Mouse (Mus musculus): ENCODE measurements around the gene Prkcd. TPM values are rescaled to one million over a fixed set of nuclear protein-coding genes. Genes with fewer than 3 reads are reported as not detected.

The Prkcd gene
- polyA plus RNA-seq, 1 experiment from 2014 or later: 62.8 TPM

GRCm38 (mm10) chr14:30559321-30559850 lies 66.6 kb downstream of the Prkcd start:
- DNase-seq (ENCODE audit: low spot score): no peak
- Histone ChIP-seq H3K4me3 (ENCODE audit: low read depth, low read length) (no peak overlapping the region), H3K27me3 (ENCODE audit: control insufficient read depth, insufficient read depth, low read length) (no peaks in the 10 kb centered on the region), H3K4me2 (replicated peaks; ENCODE audit: low read depth) (no peak overlapping the region), H3K36me3 (ENCODE audit: control insufficient read depth, insufficient read depth, low read length) (peaks cover 18% of the 10 kb centered on the region), H3K9me3 (ENCODE audit: control insufficient read depth, low read length) (no peaks in the 10 kb centered on the region), H3K27ac (replicated peaks) (no peak overlapping the region), H3K4me1 (replicated peaks; ENCODE audit: control insufficient read depth, insufficient read depth) (0 out of 2 replicates have a peak, but pooled peaks cover 2% of the 10 kb centered on the region), H3K9ac (ENCODE audit: low read length) (no peak overlapping the region)
- no peak for TF ChIP-seq EP300 (optimal IDR thresholded peaks at IDR 0.05)
- TF ChIP-seq CTCF (IDR thresholded peaks at IDR 0.05; ENCODE audit: low read depth): no peak
- no peak for ATAC-seq (ENCODE audit: low FRiP score, low TSS enrichment)
- WGBS: 79% methylated on average over 17 of the region's 17 CpGs

- WGBS: 47% methylated on average over 9 of the region's 9 CpGs
- ATAC-seq (ENCODE audit: low FRiP score, low TSS enrichment) (no peak), DNase-seq (ENCODE audit: low spot score) (no peak)
- H3K4me2 ChIP-seq (replicated peaks; ENCODE audit: low read depth): no peak overlapping the region
- TF ChIP-seq EP300 (optimal IDR thresholded peaks at IDR 0.05): no peak
- peaks cover 18% of the 10 kb centered on the region for H3K36me3 ChIP-seq (ENCODE audit: control insufficient read depth, insufficient read depth, low read length)
- H3K27me3 ChIP-seq (ENCODE audit: control insufficient read depth, insufficient read depth, low read length): no peaks in the 10 kb centered on the region
- H3K4me3 ChIP-seq (ENCODE audit: low read depth, low read length): no peak overlapping the region
- H3K4me1 ChIP-seq (replicated peaks; ENCODE audit: control insufficient read depth, insufficient read depth): 0 out of 2 replicates have a peak, but pooled peaks cover 2% of the 10 kb centered on the region
- no peak overlapping the region for H3K9ac ChIP-seq (ENCODE audit: low read length)
- H3K9me3 ChIP-seq (ENCODE audit: control insufficient read depth, low read length): no peaks in the 10 kb centered on the region
- 0 out of 2 replicates have a peak overlapping the region, but pooled peaks have one; percentile 63 for H3K27ac ChIP-seq (replicated peaks)
These were observed 68.3 kb downstream of the Prkcd start for GRCm38 (mm10) chr14:30557730-30558129.

- Histone ChIP-seq H3K4me3 (ENCODE audit: low read depth, low read length) (no peak overlapping the region), H3K36me3 (ENCODE audit: control insufficient read depth, insufficient read depth, low read length) (peaks cover 18% of the 10 kb centered on the region), H3K4me1 (replicated peaks; ENCODE audit: control insufficient read depth, insufficient read depth) (0 out of 2 replicates have a peak, but pooled peaks cover 2% of the 10 kb centered on the region), H3K4me2 (replicated peaks; ENCODE audit: low read depth) (no peak overlapping the region), H3K27ac (replicated peaks) (no peak overlapping the region), H3K27me3 (ENCODE audit: control insufficient read depth, insufficient read depth, low read length) (no peaks in the 10 kb centered on the region), H3K9ac (ENCODE audit: low read length) (no peak overlapping the region), H3K9me3 (ENCODE audit: control insufficient read depth, low read length) (no peaks in the 10 kb centered on the region)
- DNase-seq (ENCODE audit: low spot score) (no peak), ATAC-seq (ENCODE audit: low FRiP score, low TSS enrichment) (no peak)
- 71% methylated on average over 2 of the region's 2 CpGs for WGBS
- TF ChIP-seq CTCF (IDR thresholded peaks at IDR 0.05; ENCODE audit: low read depth) (no peak), EP300 (optimal IDR thresholded peaks at IDR 0.05) (no peak)
These were observed 69.4 kb downstream of the Prkcd start for GRCm38 (mm10) chr14:30556651-30557050.

- DNase-seq (ENCODE audit: low spot score): no peak
- Histone ChIP-seq H3K4me1 (replicated peaks; ENCODE audit: control insufficient read depth, insufficient read depth) (peaks cover 2% of the 10 kb centered on the region; the same call in 1 of the 2 replicates), H3K9ac (ENCODE audit: low read length) (no peak overlapping the region), H3K4me2 (replicated peaks; ENCODE audit: low read depth) (no peak overlapping the region), H3K27ac (replicated peaks) (no peak overlapping the region), H3K9me3 (ENCODE audit: control insufficient read depth, low read length) (no peaks in the 10 kb centered on the region), H3K36me3 (ENCODE audit: control insufficient read depth, insufficient read depth, low read length) (no peaks in the 10 kb centered on the region), H3K4me3 (ENCODE audit: low read depth, low read length) (no peak overlapping the region), H3K27me3 (ENCODE audit: control insufficient read depth, insufficient read depth, low read length) (no peaks in the 10 kb centered on the region)
- no peak for ATAC-seq (ENCODE audit: low FRiP score, low TSS enrichment)
- TF ChIP-seq EP300 (optimal IDR thresholded peaks at IDR 0.05) (no peak), CTCF (IDR thresholded peaks at IDR 0.05; ENCODE audit: low read depth) (no peak)
- 79% methylated on average over 4 of the region's 4 CpGs for WGBS
These were observed 72.8 kb downstream of the Prkcd start for GRCm38 (mm10) chr14:30553185-30553584.

GRCm38 (mm10) chr14:30551981-30552380 lies 74.0 kb downstream of the Prkcd start:
- DNase-seq (ENCODE audit: low spot score) (no peak), ATAC-seq (ENCODE audit: low FRiP score, low TSS enrichment) (no peak)
- TF ChIP-seq CTCF (IDR thresholded peaks at IDR 0.05; ENCODE audit: low read depth) (no peak), EP300 (optimal IDR thresholded peaks at IDR 0.05) (no peak)
- Histone ChIP-seq H3K36me3 (ENCODE audit: control insufficient read depth, insufficient read depth, low read length) (no peaks in the 10 kb centered on the region), H3K27me3 (ENCODE audit: control insufficient read depth, insufficient read depth, low read length) (no peaks in the 10 kb centered on the region), H3K4me3 (ENCODE audit: low read depth, low read length) (no peak overlapping the region), H3K9me3 (ENCODE audit: control insufficient read depth, low read length) (no peaks in the 10 kb centered on the region), H3K4me1 (replicated peaks; ENCODE audit: control insufficient read depth, insufficient read depth) (peaks cover 2% of the 10 kb centered on the region; the same call in 1 of the 2 replicates), H3K4me2 (replicated peaks; ENCODE audit: low read depth) (no peak overlapping the region), H3K27ac (replicated peaks) (no peak overlapping the region), H3K9ac (ENCODE audit: low read length) (no peak overlapping the region)
- 91% methylated on average over 2 of the region's 2 CpGs for whole genome bisulfite sequencing

- Histone ChIP-seq H3K9ac (ENCODE audit: low read length) (0 out of 2 replicates have a peak overlapping the region, but pooled peaks have one; percentile 1), H3K4me2 (replicated peaks; ENCODE audit: low read depth) (peak overlapping the region; percentile 88; the same call in 1 of the 2 replicates), H3K4me3 (ENCODE audit: low read depth, low read length) (no peak overlapping the region), H3K4me1 (replicated peaks; ENCODE audit: control insufficient read depth, insufficient read depth) (peaks cover 2% of the 10 kb centered on the region; the same call in 1 of the 2 replicates), H3K27ac (replicated peaks) (no peak overlapping the region), H3K36me3 (ENCODE audit: control insufficient read depth, insufficient read depth, low read length) (no peaks in the 10 kb centered on the region), H3K27me3 (ENCODE audit: control insufficient read depth, insufficient read depth, low read length) (no peaks in the 10 kb centered on the region), H3K9me3 (ENCODE audit: control insufficient read depth, low read length) (no peaks in the 10 kb centered on the region)
- TF ChIP-seq EP300 (optimal IDR thresholded peaks at IDR 0.05): no peak
- ATAC-seq (ENCODE audit: low FRiP score, low TSS enrichment): no peak
- DNase-seq (ENCODE audit: low spot score): no peak
- 46% methylated on average over 5 of the region's 5 CpGs for WGBS
These were observed 74.5 kb downstream of the Prkcd start for GRCm38 (mm10) chr14:30551509-30551908.
